Mouse (Mus musculus) cortical plate, adult 2 months (tissue): Measurements from ENCODE around the gene Fam213b. TPM values are rescaled to one million over a fixed set of nuclear protein-coding genes. Genes with fewer than 3 reads are reported as not detected.

Experiments used
- H3K27ac ChIP-seq: fragments of 200-500 bp; 2 replicates; pipeline ENCODE4 v1.5.1; 2012; ENCODE audit warnings: low read length, control low read depth, inconsistent platforms; ENCODE audit not compliant: insufficient read depth
- H3K4me1 ChIP-seq: fragments of 200-500 bp; 2 replicates; pipeline ENCODE4 v1.6.1; 2011; ENCODE audit warnings: low read length; ENCODE audit not compliant: control insufficient read depth, insufficient read depth
- H3K4me3 ChIP-seq: fragments of 200-500 bp; 2 replicates; pipeline ENCODE4 v1.5.1; 2011; ENCODE audit warnings: mild to moderate bottlenecking, low read length, control low read depth; ENCODE audit not compliant: insufficient read depth
- CTCF ChIP-seq: fragments of 200-500 bp; IDR thresholded peaks from 2 replicates; pipeline ENCODE4 v1.5.1; 2011; ENCODE audit warnings: mild to moderate bottlenecking, control low read depth, low read length; ENCODE audit not compliant: insufficient read depth; ENCODE audit errors: extremely low read depth
- POLR2A ChIP-seq: fragments of 200-500 bp; IDR thresholded peaks from 2 replicates; pipeline ENCODE4 v1.6.1; 2011; ENCODE audit warnings: mild to moderate bottlenecking, low read length, control low read depth; ENCODE audit not compliant: insufficient read depth; ENCODE audit errors: extremely low read depth
- polyA plus RNA-seq: library from polyadenylated mRNA; depleted of rRNA; stranded (reverse); fragments of >200 nt; gene quantifications from 2 replicates; pipeline ENCODE4 v1.2.3, GENCODE M21; 2012

The Fam213b gene
- polyA plus RNA-seq, 1 experiment = 155 TPM

- H3K4me3 ChIP-seq = no peak overlapping the region
- peaks cover 2% of the 10 kb centered on the region; the same call in 1 of the 2 replicates for H3K4me1 ChIP-seq
- H3K27ac ChIP-seq = no peak overlapping the region
- TF ChIP-seq CTCF (no peak), POLR2A (no peak)
Measured at GRCm38 (mm10) chr4:154937746-154938145, 38.8 kb upstream of the Fam213b start.

GRCm38 (mm10) chr4:154936542-154937255 is 37.8 kb upstream of the Fam213b start:
- TF ChIP-seq CTCF (no peak), POLR2A (no peak)
- Histone ChIP-seq H3K4me3 (no peak overlapping the region), H3K27ac (no peak overlapping the region), H3K4me1 (peaks cover 2% of the 10 kb centered on the region; the same call in 1 of the 2 replicates)

- Histone ChIP-seq H3K27ac (no peak overlapping the region), H3K4me1 (peaks cover 2% of the 10 kb centered on the region; the same call in 1 of the 2 replicates), H3K4me3 (no peak overlapping the region)
- TF ChIP-seq CTCF (no peak), POLR2A (no peak)
Measured at GRCm38 (mm10) chr4:154935788-154936187, 36.9 kb upstream of the Fam213b start.

GRCm38 (mm10) chr4:154934800-154935199 is 35.9 kb upstream of the Fam213b start:
- Histone ChIP-seq H3K4me1 (peaks cover 2% of the 10 kb centered on the region; the same call in 1 of the 2 replicates), H3K4me3 (no peak overlapping the region), H3K27ac (no peak overlapping the region)
- TF ChIP-seq POLR2A (no peak), CTCF (no peak)

- no peak for TF ChIP-seq CTCF
- TF ChIP-seq POLR2A = no peak
- Histone ChIP-seq H3K27ac (no peak overlapping the region), H3K4me3 (no peak overlapping the region), H3K4me1 (peaks cover 2% of the 10 kb centered on the region; the same call in 1 of the 2 replicates)
Measured at GRCm38 (mm10) chr4:154933306-154933907, 34.5 kb upstream of the Fam213b start.

- no peak overlapping the region for H3K4me3 ChIP-seq
- peak overlapping the region; percentile 51; the same call in 1 of the 2 replicates for H3K27ac ChIP-seq
- no peaks in the 10 kb centered on the region for H3K4me1 ChIP-seq
- TF ChIP-seq POLR2A (no peak), CTCF (no peak)
Measured at GRCm38 (mm10) chr4:154929088-154929660, 30.2 kb upstream of the Fam213b start.

GRCm38 (mm10) chr4:154928395-154929087 is 29.6 kb upstream of the Fam213b start, which contains the start of gene Tnfrsf14:
Gene Tnfrsf14, minus strand, starts transcription at chr4:154928563.
- H3K27ac ChIP-seq = peak within 1 kb of the TSS; percentile 60
- no peaks in the 10 kb centered on the region for H3K4me1 ChIP-seq
- no peak for TF ChIP-seq POLR2A
- no peak for TF ChIP-seq CTCF
- no peak within 1 kb of the TSS for H3K4me3 ChIP-seq

GRCm38 (mm10) chr4:154927899-154928337 is 29.0 kb upstream of the Fam213b start:
- no peaks in the 10 kb centered on the region for H3K4me1 ChIP-seq
- TF ChIP-seq POLR2A (no peak), CTCF (no peak)
- no peak overlapping the region for H3K4me3 ChIP-seq
- peak overlapping the region; percentile 60; the same call in 1 of the 2 replicates for H3K27ac ChIP-seq

GRCm38 (mm10) chr4:154926969-154927898 is 28.3 kb upstream of the Fam213b start:
- Histone ChIP-seq H3K4me1 (no peaks in the 10 kb centered on the region), H3K27ac (peak overlapping the region; percentile 60; the same call in 1 of the 2 replicates), H3K4me3 (no peak overlapping the region)
- TF ChIP-seq POLR2A (no peak), CTCF (no peak)
